Mouse (Mus musculus) heart, adult 18-20 months (tissue): ENCODE measurements around the gene Gm21560. TPM values are rescaled to one million over a fixed set of nuclear protein-coding genes. Genes with fewer than 3 reads are reported as not detected.
"Not testable (repeated sequence)": the region's sequence is repeated elsewhere in the genome, so short reads cannot be mapped to it uniquely, and the experiment has no call there.

Experiments
- DNase-seq, 2 experiments: peaks; one replicate each; pipeline ENCODE4 v3.0.0; 2021 to 2022; ENCODE audit warnings: mixed read lengths in 1 of 2
- long read RNA-seq, 2 experiments: library from polyadenylated mRNA; stranded (forward); transcript quantifications; one replicate each; pipeline ENCODE4 v2.0.0; 2021
- total RNA-seq, 2 experiments: library from RNA; stranded (reverse); gene quantifications; 2 replicates each; pipeline ENCODE4 v1.2.3; 2021

The Gm21560 gene
- total RNA-seq, result under 1 TPM in 1 of 2 experiments, not detected in 1; 0.27 TPM
- long read RNA-seq, experiment 1, result 0 reads
- long read RNA-seq, experiment 2, result 0 reads

GRCm38 (mm10) chr14:6219192-6219591, at the start of gene Gm21560:
Gene Gm21560, minus strand, starts transcription at chr14:6219292.
- not testable (repeated sequence) for DNase-seq

GRCm38 (mm10) chr14:6163538-6163937, 55.6 kb downstream of the Gm21560 start:
- DNase-seq, result not testable (repeated sequence)

GRCm38 (mm10) chr14:6161085-6161484, 58.0 kb downstream of the Gm21560 start:
- not testable (repeated sequence) for DNase-seq

Other genes starting within 250 kb of the Gm21560 start
- gene Gm3453, start 240.2 kb downstream of the Gm21560 start, total RNA-seq, result not detected
- gene Gm6337, start 161.0 kb downstream of the Gm21560 start, total RNA-seq, result not detected
- gene Gm8206, start 125.3 kb downstream of the Gm21560 start, total RNA-seq, result under 1 TPM in 1 of 2 experiments, not detected in 1; 0.18 TPM
- not detected for gene Gm3468, start 110.6 kb downstream of the Gm21560 start, total RNA-seq
- gene Gm3476, start 93.5 kb downstream of the Gm21560 start, total RNA-seq, result not detected
- not detected for gene Gm3411, start 68.0 kb upstream of the Gm21560 start, total RNA-seq
- not detected for gene Gm21103, start 85.6 kb upstream of the Gm21560 start, total RNA-seq
- gene Gm3618, start 124.4 kb upstream of the Gm21560 start, total RNA-seq, result not detected
- not detected for gene Gm16440, start 171.0 kb upstream of the Gm21560 start, total RNA-seq
- gene Gm3591, start 193.2 kb upstream of the Gm21560 start, total RNA-seq, result under 1 TPM in 1 of 2 experiments, not detected in 1; 0.32 TPM
- not detected for gene Gm3594, start 225.3 kb upstream of the Gm21560 start, total RNA-seq